Mouse (Mus musculus) testis, adult 2 months (tissue): ENCODE results near the gene Lrrc47. TPM values are rescaled to one million over a fixed set of nuclear protein-coding genes. Genes with fewer than 3 reads are reported as not detected.

Experiments used
- H3K27ac ChIP-seq: fragments of 200-500 bp; 2 replicates; pipeline ENCODE4 v1.5.1; 2012; ENCODE audit warnings: low read depth, low read length; ENCODE audit not compliant: control insufficient read depth, insufficient read depth
- H3K27me3 ChIP-seq: fragments of 200-500 bp; 2 replicates; pipeline ENCODE4 v1.6.1; 2012; ENCODE audit warnings: mild to moderate bottlenecking, low read length, moderate library complexity; ENCODE audit not compliant: control insufficient read depth, insufficient read depth
- H3K36me3 ChIP-seq: fragments of 200-500 bp; 2 replicates; pipeline ENCODE4 v1.6.1; 2012; ENCODE audit warnings: mild to moderate bottlenecking, low read length; ENCODE audit not compliant: control insufficient read depth, insufficient read depth
- H3K4me1 ChIP-seq: fragments of 200-500 bp; 2 replicates; pipeline ENCODE4 v1.6.1; 2012; ENCODE audit warnings: low read length; ENCODE audit not compliant: control insufficient read depth, insufficient read depth
- H3K4me3 ChIP-seq: fragments of 200-500 bp; 2 replicates; pipeline ENCODE4 v1.5.1; 2012; ENCODE audit warnings: low read depth, mild to moderate bottlenecking, low read length, moderate library complexity, mixed read lengths; ENCODE audit not compliant: control insufficient read depth
- CTCF ChIP-seq: fragments of 200-500 bp; IDR thresholded peaks from 2 replicates; pipeline ENCODE4 v1.5.1; 2012; ENCODE audit warnings: low read depth, mild to moderate bottlenecking, inconsistent platforms, low read length, moderate library complexity; ENCODE audit not compliant: control insufficient read depth, insufficient read depth, insufficient replicate concordance
- POLR2A ChIP-seq: fragments of 200-500 bp; IDR thresholded peaks from 2 replicates; pipeline ENCODE4 v1.6.1; 2012; ENCODE audit warnings: low read depth, mild to moderate bottlenecking, inconsistent platforms, low read length, moderate library complexity; ENCODE audit not compliant: control insufficient read depth
- polyA plus RNA-seq: library from polyadenylated mRNA; depleted of rRNA; stranded (reverse); fragments of >200 nt; gene quantifications from 2 replicates; pipeline ENCODE4 v1.2.3, GENCODE M21; 2012; rRNA removed

Gene Lrrc47
- 55.1 and 58.8 TPM in 2 replicates for polyA plus RNA-seq

- TF ChIP-seq CTCF (no peak), POLR2A (peak; percentile 72; the same call in 1 of the 2 replicates)
- Histone ChIP-seq H3K36me3 (no peaks in the 10 kb centered on the region; the same call in 1 of the 2 replicates), H3K27ac (peak within 1 kb of the TSS; percentile 70), H3K4me3 (peak within 1 kb of the TSS; percentile 98), H3K27me3 (no peaks in the 10 kb centered on the region), H3K4me1 (peaks cover 8% of the 10 kb centered on the region)
These were observed at the start of gene Lrrc47 for GRCm38 (mm10) chr4:154011646-154012089. Lrrc47 (plus strand) TSS chr4:154011731.

GRCm38 (mm10) chr4:153962631-153963030 lies 48.9 kb upstream of the Lrrc47 start:
- no peaks in the 10 kb centered on the region for H3K36me3 ChIP-seq
- no peak overlapping the region for H3K27ac ChIP-seq
- H3K27me3 ChIP-seq, result no peaks in the 10 kb centered on the region
- peaks cover 5% of the 10 kb centered on the region for H3K4me1 ChIP-seq
- no peak overlapping the region for H3K4me3 ChIP-seq
- no peak for TF ChIP-seq CTCF
- TF ChIP-seq POLR2A, result no peak

- no peak for TF ChIP-seq POLR2A
- no peak for TF ChIP-seq CTCF
- Histone ChIP-seq H3K27me3 (no peaks in the 10 kb centered on the region), H3K36me3 (no peaks in the 10 kb centered on the region; the same call in none of the 2 replicates)
These were observed 44.9 kb upstream of the Lrrc47 start for GRCm38 (mm10) chr4:153966651-153967050.

GRCm38 (mm10) chr4:153967556-153967955 lies 44.0 kb upstream of the Lrrc47 start:
- H3K27me3 ChIP-seq, result no peaks in the 10 kb centered on the region
- no peak overlapping the region for H3K27ac ChIP-seq
- no peak for TF ChIP-seq POLR2A
- TF ChIP-seq CTCF, result no peak
- no peak overlapping the region for H3K4me3 ChIP-seq
- H3K36me3 ChIP-seq, result no peaks in the 10 kb centered on the region; the same call in none of the 2 replicates
- no peaks in the 10 kb centered on the region for H3K4me1 ChIP-seq

More at GRCm38 (mm10) chr4:153966651-153967050, 44.9 kb upstream of the Lrrc47 start:
- H3K4me1 ChIP-seq, result no peaks in the 10 kb centered on the region
- H3K27ac ChIP-seq, result no peak overlapping the region
- no peak overlapping the region for H3K4me3 ChIP-seq

- no peak overlapping the region for H3K27ac ChIP-seq
- no peaks in the 10 kb centered on the region for H3K4me1 ChIP-seq
- no peak overlapping the region for H3K4me3 ChIP-seq
- H3K36me3 ChIP-seq, result no peaks in the 10 kb centered on the region; the same call in none of the 2 replicates
- TF ChIP-seq CTCF, result no peak
- no peak for TF ChIP-seq POLR2A
- no peaks in the 10 kb centered on the region for H3K27me3 ChIP-seq
These were observed 43.5 kb upstream of the Lrrc47 start for GRCm38 (mm10) chr4:153968063-153968462.

- no peaks in the 10 kb centered on the region; the same call in none of the 2 replicates for H3K36me3 ChIP-seq
- H3K27ac ChIP-seq, result peak within 1 kb of the TSS; percentile 68
- H3K27me3 ChIP-seq, result no peaks in the 10 kb centered on the region
- 0 out of 2 replicates have a peak, but pooled peaks have one; percentile 16 for TF ChIP-seq CTCF
- TF ChIP-seq POLR2A, result peak; percentile 92
- peaks cover 8% of the 10 kb centered on the region for H3K4me1 ChIP-seq
- peak within 1 kb of the TSS; percentile 93 for H3K4me3 ChIP-seq
These were observed 36.9 kb upstream of the Lrrc47 start, which contains the start of the genes Dffb and Cep104 for GRCm38 (mm10) chr4:153974431-153975291. Dffb (minus strand) TSS chr4:153975126. Cep104 (plus strand) TSS chr4:153975194.

GRCm38 (mm10) chr4:153975292-153975662 lies 36.3 kb upstream of the Lrrc47 start:
- TF ChIP-seq CTCF (no peak), POLR2A (no peak)
- Histone ChIP-seq H3K27ac (peak overlapping the region; percentile 50), H3K4me1 (peaks cover 8% of the 10 kb centered on the region), H3K36me3 (no peaks in the 10 kb centered on the region; the same call in 1 of the 2 replicates), H3K4me3 (peak overlapping the region; percentile 93), H3K27me3 (no peaks in the 10 kb centered on the region)
